Mouse (Mus musculus): ENCODE measurements at regions not wholly inside any gene's neighbourhood (a gene's known extent, or its start where the extent isn't known, plus 50 kb on each side); places are given as distances from the start of the nearest gene placed in this dataset.

DNA sequence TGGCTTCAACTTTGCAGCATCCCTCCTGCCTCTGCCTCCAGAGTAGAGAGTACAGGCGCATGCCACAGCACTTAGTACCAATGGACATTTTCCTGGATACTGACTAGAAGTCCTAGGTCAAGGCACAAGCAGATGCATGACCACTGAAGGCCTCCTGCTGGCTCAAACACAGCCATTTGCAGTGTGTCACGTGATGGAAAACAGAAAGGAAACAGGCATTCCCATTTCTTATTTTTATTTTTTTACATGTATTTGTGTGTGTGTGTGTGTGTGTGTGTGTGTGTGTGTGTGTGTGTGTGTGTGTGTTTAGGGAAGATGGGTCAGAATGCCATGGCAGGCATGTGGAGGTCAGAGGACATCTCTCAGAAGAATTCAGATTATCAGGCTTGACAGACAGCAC, 65.6 kb downstream of the Thap12 start:
- Histone ChIP-seq H3K4me1 (ENCODE audit: control insufficient read depth, insufficient read depth, low read length) (peaks cover 13% of the 10 kb centered on the region), H3K27me3 (ENCODE audit: control insufficient read depth, insufficient read depth, low read length) (no peaks in the 10 kb centered on the region), H3K4me3 (replicated peaks; ENCODE audit: insufficient read depth, low read depth, low read length) (no peak overlapping the region), H3K27ac (ENCODE audit: insufficient read depth, low read length) (no peak overlapping the region)
- DNase-seq: no peak
- 94% methylated on average over 2 of the region's 2 CpGs for WGBS
- TF ChIP-seq CTCF (IDR thresholded peaks at IDR 0.05; ENCODE audit: borderline replicate concordance, insufficient read depth, low read depth, low read length): no peak
- TF ChIP-seq POLR2A (IDR thresholded peaks at IDR 0.05; ENCODE audit: borderline replicate concordance, insufficient read depth, low read length): no peak

- WGBS: 14% methylated on average over 1 of the region's 1 CpGs
- no peaks in the 10 kb centered on the region for H3K27me3 ChIP-seq (ENCODE audit: control insufficient read depth, insufficient read depth, low read length)
- TF ChIP-seq POLR2A (IDR thresholded peaks at IDR 0.05; ENCODE audit: borderline replicate concordance, insufficient read depth, low read length) (no peak), CTCF (IDR thresholded peaks at IDR 0.05; ENCODE audit: borderline replicate concordance, insufficient read depth, low read depth, low read length) (no peak)
Measured at GRCm38 (mm10) chr7:98769111-98769734, 65.7 kb upstream of the Wnt11 start.

DNA sequence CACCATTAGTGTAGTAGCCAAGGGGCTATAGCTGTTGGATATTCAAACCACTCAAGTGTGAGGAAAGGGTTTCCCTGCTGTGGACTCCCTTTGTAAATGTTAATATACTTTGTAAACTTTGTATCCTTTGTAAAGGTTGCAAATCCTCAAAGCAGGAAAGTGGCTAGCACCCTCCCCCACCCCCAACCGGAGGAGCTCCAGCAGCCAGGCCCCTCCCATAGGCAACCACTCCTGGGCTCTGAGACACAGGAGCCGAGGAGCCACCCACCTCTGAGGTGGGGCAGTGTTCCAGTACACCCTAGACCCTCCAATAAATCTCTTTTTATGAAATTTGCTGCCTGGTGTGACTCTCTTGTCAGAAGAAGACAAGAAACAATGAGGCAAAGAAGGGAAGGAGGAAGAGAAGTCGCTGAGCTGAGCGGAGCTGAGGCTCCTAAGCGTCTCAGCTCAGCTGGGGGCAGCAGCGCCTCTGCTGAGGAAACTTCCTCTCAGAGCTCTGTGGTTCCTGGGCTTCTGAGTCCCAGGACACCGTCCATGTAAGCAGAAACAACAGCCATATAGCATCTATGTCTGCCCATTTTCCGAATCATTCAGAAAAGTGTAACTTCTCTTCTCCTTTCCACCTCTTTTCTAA, 64.5 kb upstream of the Wnt11 start:
- TF ChIP-seq CTCF (IDR thresholded peaks at IDR 0.05; ENCODE audit: borderline replicate concordance, insufficient read depth, low read depth, low read length) (no peak), POLR2A (IDR thresholded peaks at IDR 0.05; ENCODE audit: borderline replicate concordance, insufficient read depth, low read length) (no peak)
- WGBS: 76% methylated on average over 8 of the region's 8 CpGs
- Histone ChIP-seq H3K27me3 (ENCODE audit: control insufficient read depth, insufficient read depth, low read length) (no peaks in the 10 kb centered on the region), H3K4me3 (replicated peaks; ENCODE audit: insufficient read depth, low read depth, low read length) (no peak overlapping the region), H3K4me1 (ENCODE audit: control insufficient read depth, insufficient read depth, low read length) (peaks cover 13% of the 10 kb centered on the region), H3K27ac (ENCODE audit: insufficient read depth, low read length) (no peak overlapping the region)
- DNase-seq: no peak

More at GRCm38 (mm10) chr7:98769111-98769734, 65.7 kb upstream of the Wnt11 start:
- H3K4me3 ChIP-seq (replicated peaks; ENCODE audit: insufficient read depth, low read depth, low read length): no peak overlapping the region
- no peak for DNase-seq
- H3K27ac ChIP-seq (ENCODE audit: insufficient read depth, low read length): no peak overlapping the region
- H3K4me1 ChIP-seq (ENCODE audit: control insufficient read depth, insufficient read depth, low read length): peaks cover 13% of the 10 kb centered on the region

- TF ChIP-seq POLR2A (IDR thresholded peaks at IDR 0.05; ENCODE audit: borderline replicate concordance, insufficient read depth, low read length) (no peak), CTCF (IDR thresholded peaks at IDR 0.05; ENCODE audit: borderline replicate concordance, insufficient read depth, low read depth, low read length) (no peak)
- Histone ChIP-seq H3K27ac (ENCODE audit: insufficient read depth, low read length) (no peak overlapping the region), H3K27me3 (ENCODE audit: control insufficient read depth, insufficient read depth, low read length) (no peaks in the 10 kb centered on the region), H3K4me3 (replicated peaks; ENCODE audit: insufficient read depth, low read depth, low read length) (no peak overlapping the region), H3K4me1 (ENCODE audit: control insufficient read depth, insufficient read depth, low read length) (peaks cover 13% of the 10 kb centered on the region)
- peak; percentile 36 to 62 for DNase-seq
- WGBS: 15% methylated on average over 7 of the region's 7 CpGs
Measured at GRCm38 (mm10) chr7:98771134-98771775, 63.7 kb upstream of the Wnt11 start.

DNA sequence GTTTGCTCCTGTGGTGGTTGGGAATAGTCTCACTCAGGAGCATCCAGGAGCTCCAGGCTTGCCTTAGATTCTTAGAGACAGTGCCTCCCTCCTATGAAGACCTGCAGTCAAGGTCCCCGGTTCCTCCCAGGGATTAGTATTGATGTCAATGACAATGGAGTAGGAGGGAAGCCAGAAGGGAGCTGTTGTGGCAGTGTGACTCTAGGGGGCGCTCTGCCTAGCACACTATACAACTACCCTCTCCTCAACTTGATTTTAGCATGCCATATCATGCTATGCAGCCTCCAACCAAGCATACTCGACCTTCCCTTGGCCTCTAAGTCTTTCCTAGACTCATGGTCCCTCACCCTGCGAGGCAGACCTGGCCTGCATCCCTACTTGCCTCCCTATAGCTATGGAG, 60.3 kb upstream of the Wnt11 start:
- no peak overlapping the region for H3K4me3 ChIP-seq (replicated peaks; ENCODE audit: insufficient read depth, low read depth, low read length)
- H3K27me3 ChIP-seq (ENCODE audit: control insufficient read depth, insufficient read depth, low read length): no peaks in the 10 kb centered on the region
- peaks cover 13% of the 10 kb centered on the region for H3K4me1 ChIP-seq (ENCODE audit: control insufficient read depth, insufficient read depth, low read length)
- 67% methylated on average over 4 of the region's 4 CpGs for WGBS
- H3K27ac ChIP-seq (ENCODE audit: insufficient read depth, low read length): no peak overlapping the region
- DNase-seq: no peak
- TF ChIP-seq CTCF (IDR thresholded peaks at IDR 0.05; ENCODE audit: borderline replicate concordance, insufficient read depth, low read depth, low read length) (0 out of 2 replicates have a peak, but pooled peaks have one; percentile 12), POLR2A (IDR thresholded peaks at IDR 0.05; ENCODE audit: borderline replicate concordance, insufficient read depth, low read length) (no peak)

GRCm38 (mm10) chr7:98775031-98775430, 59.9 kb upstream of the Wnt11 start:
- Histone ChIP-seq H3K4me1 (ENCODE audit: control insufficient read depth, insufficient read depth, low read length) (peaks cover 13% of the 10 kb centered on the region), H3K27ac (ENCODE audit: insufficient read depth, low read length) (no peak overlapping the region), H3K4me3 (replicated peaks; ENCODE audit: insufficient read depth, low read depth, low read length) (no peak overlapping the region), H3K27me3 (ENCODE audit: control insufficient read depth, insufficient read depth, low read length) (no peaks in the 10 kb centered on the region)
- 81% methylated on average over 8 of the region's 8 CpGs for WGBS
- no peak for DNase-seq
- no peak for TF ChIP-seq CTCF (IDR thresholded peaks at IDR 0.05; ENCODE audit: borderline replicate concordance, insufficient read depth, low read depth, low read length)

DNA sequence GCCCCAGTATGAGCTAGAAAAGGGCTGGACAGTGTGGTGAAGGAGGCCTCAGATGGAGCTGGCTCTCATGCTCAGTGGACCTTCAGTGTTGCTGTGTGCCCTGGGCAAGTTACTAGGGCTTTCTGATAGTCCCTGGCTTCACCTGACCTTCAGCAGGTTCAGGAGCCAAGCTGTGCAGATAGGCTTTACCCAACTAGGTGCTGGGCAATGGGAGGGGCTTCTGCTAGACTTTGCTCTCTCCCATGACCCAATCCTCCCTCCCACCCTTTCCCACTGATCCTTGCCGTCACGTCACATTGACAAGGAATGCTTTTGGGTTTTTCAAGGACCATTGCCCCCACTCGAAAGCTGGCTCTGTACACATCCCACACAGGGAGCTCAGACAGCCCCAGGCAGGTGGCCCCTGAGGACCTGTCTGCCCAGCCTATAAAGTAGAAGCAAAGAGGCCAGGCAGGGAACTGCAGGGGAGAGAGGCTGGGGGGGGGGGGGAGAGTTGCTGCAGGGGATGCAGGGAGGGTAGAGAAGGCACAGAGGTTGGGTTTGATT, 57.5 kb upstream of the Wnt11 start:
- H3K27me3 ChIP-seq (ENCODE audit: control insufficient read depth, insufficient read depth, low read length): no peaks in the 10 kb centered on the region
- TF ChIP-seq POLR2A (IDR thresholded peaks at IDR 0.05; ENCODE audit: borderline replicate concordance, insufficient read depth, low read length): no peak
- 77% methylated on average over 3 of the region's 3 CpGs for WGBS

GRCm38 (mm10) chr7:98778929-98779328, 56.0 kb upstream of the Wnt11 start:
- H3K4me3 ChIP-seq (replicated peaks; ENCODE audit: insufficient read depth, low read depth, low read length): no peak overlapping the region
- WGBS: 38% methylated on average over 5 of the region's 5 CpGs
- peak; percentile 43 to 58 for DNase-seq
- H3K4me1 ChIP-seq (ENCODE audit: control insufficient read depth, insufficient read depth, low read length): no peaks in the 10 kb centered on the region; the same call in 1 of the 2 replicates
- H3K27ac ChIP-seq (ENCODE audit: insufficient read depth, low read length): no peak overlapping the region
- no peak for TF ChIP-seq POLR2A (IDR thresholded peaks at IDR 0.05; ENCODE audit: borderline replicate concordance, insufficient read depth, low read length)
- TF ChIP-seq CTCF (IDR thresholded peaks at IDR 0.05; ENCODE audit: borderline replicate concordance, insufficient read depth, low read depth, low read length): peak; percentile 72
- no peaks in the 10 kb centered on the region for H3K27me3 ChIP-seq (ENCODE audit: control insufficient read depth, insufficient read depth, low read length)

More for the DNA sequence above, 57.5 kb upstream of the Wnt11 start:
- Histone ChIP-seq H3K4me3 (replicated peaks; ENCODE audit: insufficient read depth, low read depth, low read length) (no peak overlapping the region), H3K4me1 (ENCODE audit: control insufficient read depth, insufficient read depth, low read length) (peaks cover 4% of the 10 kb centered on the region), H3K27ac (ENCODE audit: insufficient read depth, low read length) (no peak overlapping the region)
- DNase-seq: no peak

Data from cerebellum, adult 2 months (tissue).